Mouse (Mus musculus) T-cell, adult 66 days (primary cell): Measurements from ENCODE around the gene Fpr3. TPM values are rescaled to one million over a fixed set of nuclear protein-coding genes. Genes with fewer than 3 reads are reported as not detected.

Experiments
- total RNA-seq, 2 experiments: library from RNA; stranded (reverse); gene quantifications; 3 replicates in 1 of 2; 4 replicates in 1 of 2; pipeline ENCODE4 v1.2.4; 2023

Fpr3 gene
- total RNA-seq = not detected

DNA sequence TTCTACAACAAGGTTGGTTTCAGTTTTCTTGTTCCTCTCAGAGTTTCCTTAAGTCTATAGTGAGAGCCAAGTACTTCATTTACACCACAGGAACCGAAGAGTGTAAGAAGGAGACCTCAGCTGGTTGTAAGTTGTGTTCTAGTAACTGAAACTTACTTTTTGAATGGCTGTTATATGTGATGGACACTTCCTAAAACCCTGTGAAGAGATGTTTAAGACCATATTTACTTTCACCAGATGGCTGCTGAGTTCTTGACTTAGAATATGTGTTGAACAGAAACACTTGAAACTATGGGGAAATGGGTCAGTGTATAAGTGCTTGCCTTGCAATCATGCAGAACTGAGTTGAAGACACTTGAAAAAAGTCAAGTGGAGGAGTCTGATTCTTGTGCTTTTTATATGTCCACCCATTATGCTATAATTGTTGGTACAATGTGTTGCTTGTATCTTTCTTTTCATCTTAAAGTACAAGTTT, at the start of gene Fpr3, which contains the start of gene Fpr2:
Fpr3 (plus strand) TSS at position 79 of the 475 bp plus-strand sequence.
Fpr2 (plus strand) TSS at position 51 of the 475 bp plus-strand sequence.

DNA sequence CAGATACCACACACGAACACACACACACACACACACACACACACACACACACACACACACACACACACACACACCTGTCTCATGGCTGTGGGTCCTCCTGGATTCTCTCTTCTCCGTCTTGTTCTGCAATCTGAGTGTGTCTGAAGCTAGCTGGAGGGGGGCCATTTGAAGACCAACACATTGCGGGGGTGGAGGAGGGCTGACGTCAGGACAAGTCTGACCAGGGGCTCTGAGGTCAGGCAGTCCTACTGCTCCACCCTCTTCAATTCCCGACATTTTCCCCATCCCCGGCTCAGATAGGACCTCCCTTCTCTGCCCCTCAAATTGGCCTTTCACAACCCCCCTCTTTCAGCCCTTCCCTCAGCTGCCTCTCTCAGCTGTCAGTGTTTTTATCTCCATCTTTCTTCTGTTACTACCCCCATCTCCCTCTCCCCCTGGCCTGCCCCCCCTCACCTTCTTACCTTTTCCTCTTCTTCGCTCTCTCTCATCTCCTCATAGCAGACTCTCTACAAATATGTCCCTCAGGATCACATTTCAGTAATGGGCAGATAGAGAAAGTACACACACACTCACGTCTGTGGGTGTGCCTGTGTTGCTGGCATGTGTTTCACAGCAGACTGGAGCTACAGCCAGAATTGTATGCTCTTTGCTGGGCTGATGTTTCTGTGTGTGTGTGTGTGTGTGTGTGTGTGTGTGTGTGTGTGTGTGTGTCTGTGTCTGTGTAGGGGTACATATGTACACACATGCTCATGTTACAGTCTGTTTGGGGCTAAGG, 32.4 kb upstream of the Fpr3 start, which contains the start of gene Has1:
Has1 (minus strand) TSS at position 142 of the 775 bp plus-strand sequence.

DNA sequence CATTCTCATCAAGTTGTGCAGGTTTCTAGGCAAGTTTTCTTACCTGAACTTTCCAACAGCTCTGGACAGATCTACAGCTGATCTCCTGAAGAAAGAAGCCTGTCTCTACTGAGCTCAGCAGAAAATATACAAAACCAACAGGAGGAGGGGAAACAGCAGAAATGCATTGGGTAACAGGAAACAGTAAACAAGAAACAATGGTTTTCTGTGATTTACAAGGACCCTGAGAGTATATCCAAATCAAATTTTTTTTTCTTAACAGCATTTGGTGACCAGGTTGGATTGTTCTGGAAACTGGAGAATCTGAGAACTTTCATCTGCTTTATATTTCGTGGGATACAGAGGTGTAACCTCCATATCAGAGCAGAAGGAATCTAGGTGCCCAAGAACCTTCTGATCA, 3.8 kb upstream of the Fpr3 start, which contains the start of gene Fpr1:
Fpr1 (minus strand) TSS at position 101 of the 400 bp plus-strand sequence.

Other genes with a start within 250 kb of the Fpr3 start
- not detected for gene Vmn2r90, start 184.1 kb upstream of the Fpr3 start, total RNA-seq
- 1 to 10 TPM; 1.9 to 2.4 TPM for gene Spaca6, start 60.7 kb upstream of the Fpr3 start, total RNA-seq
- gene Has1, start 32.6 kb upstream of the Fpr3 start, total RNA-seq = not detected
- gene Fpr1, start 3.9 kb upstream of the Fpr3 start, total RNA-seq = not detected
- under 1 TPM; 0.76 to 0.86 TPM for gene Fpr2, start within 50 bp of the Fpr3 start, total RNA-seq
- not detected for gene Fpr-rs4, start 133.9 kb downstream of the Fpr3 start, total RNA-seq
- not detected for gene Vmn2r124, start 161.6 kb downstream of the Fpr3 start, total RNA-seq
- gene Vmn2r91, start 197.2 kb downstream of the Fpr3 start, total RNA-seq = not detected